Mouse (Mus musculus) kidney, adult 2 months (tissue): ENCODE measurements at regions not wholly inside any gene's neighbourhood (a gene's known extent, or its start where the extent isn't known, plus 50 kb on each side); places are given as distances from the start of the nearest gene placed in this dataset.
"Not testable (repeated sequence)": the region's sequence is repeated elsewhere in the genome, so short reads cannot be mapped to it uniquely, and the experiment has no call there.

Source experiments
- CTCF ChIP-seq: fragments of 200-500 bp; conservative IDR thresholded peaks from 2 replicates; pipeline ENCODE4 v1.5.1; 2011; ENCODE audit warnings: low read depth, mild to moderate bottlenecking, control low read depth, low read length, moderate library complexity, mixed read lengths; ENCODE audit not compliant: insufficient read depth, insufficient read length
- POLR2A ChIP-seq: fragments of 200-500 bp; IDR thresholded peaks from one replicate; pipeline ENCODE4 v1.6.1; 2011; ENCODE audit warnings: low read depth, low read length, control low read depth

GRCm38 (mm10) chr8:20119581-20119980 is 216.4 kb downstream of the Gm31371 start:
- TF ChIP-seq CTCF, POLR2A: not testable (repeated sequence)
